Mouse (Mus musculus) testis, adult 2 months (tissue): ENCODE data around the gene Apol7a.
"Not testable (repeated sequence)": the region's sequence is repeated elsewhere in the genome, so short reads cannot be mapped to it uniquely, and the experiment has no call there.

ENCODE experiments used
- CTCF ChIP-seq: fragments of 200-500 bp; IDR thresholded peaks from 2 replicates; pipeline ENCODE4 v1.5.1; 2012; ENCODE audit warnings: low read depth, mild to moderate bottlenecking, inconsistent platforms, low read length, moderate library complexity; ENCODE audit not compliant: control insufficient read depth, insufficient read depth, insufficient replicate concordance
- POLR2A ChIP-seq: fragments of 200-500 bp; IDR thresholded peaks from 2 replicates; pipeline ENCODE4 v1.6.1; 2012; ENCODE audit warnings: low read depth, mild to moderate bottlenecking, inconsistent platforms, low read length, moderate library complexity; ENCODE audit not compliant: control insufficient read depth

DNA sequence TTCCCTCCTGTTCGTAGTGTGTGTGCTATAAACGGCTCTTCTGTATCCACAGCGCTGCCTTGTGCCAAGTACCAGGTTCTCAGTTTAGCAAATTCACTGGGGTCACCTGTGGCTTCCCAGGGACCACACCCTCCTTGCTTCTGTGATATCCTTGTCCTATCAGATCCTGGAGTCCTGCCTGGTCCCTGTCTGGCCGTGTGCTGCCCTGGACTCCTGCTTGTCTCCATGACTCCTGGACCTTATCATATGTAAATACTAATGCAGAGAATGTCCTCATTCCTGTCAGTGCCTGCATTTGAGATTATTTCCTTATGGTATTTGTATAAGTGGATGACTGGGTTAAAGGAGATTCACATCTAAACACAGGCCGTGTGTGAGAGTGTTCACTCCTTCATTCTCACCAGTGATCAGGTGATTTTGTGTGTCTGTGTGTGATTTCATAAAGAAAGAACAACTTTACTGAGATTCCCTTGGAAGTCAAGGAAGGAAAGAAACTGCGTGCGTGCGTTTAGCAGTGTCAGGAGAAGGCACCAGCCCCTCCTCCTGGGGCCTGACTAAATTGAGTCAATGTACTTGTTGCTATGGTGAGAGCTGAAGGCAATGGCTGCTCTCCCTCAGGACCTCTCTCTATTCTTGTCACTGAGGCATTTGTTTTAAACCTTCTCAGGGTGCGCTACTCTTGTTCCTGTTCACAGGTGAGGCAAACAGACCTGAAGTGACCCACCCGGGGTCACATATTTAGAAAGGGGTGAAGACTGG, 30.0 kb upstream of the Apol7a start:
- not testable (repeated sequence) for TF ChIP-seq CTCF, POLR2A
